Mouse (Mus musculus): ENCODE measurements around the gene Gm10271. TPM values are rescaled to one million over a fixed set of nuclear protein-coding genes. Genes with fewer than 3 reads are reported as not detected.

The Gm10271 gene
- polyA plus RNA-seq, 1 experiment = not detected

DNA sequence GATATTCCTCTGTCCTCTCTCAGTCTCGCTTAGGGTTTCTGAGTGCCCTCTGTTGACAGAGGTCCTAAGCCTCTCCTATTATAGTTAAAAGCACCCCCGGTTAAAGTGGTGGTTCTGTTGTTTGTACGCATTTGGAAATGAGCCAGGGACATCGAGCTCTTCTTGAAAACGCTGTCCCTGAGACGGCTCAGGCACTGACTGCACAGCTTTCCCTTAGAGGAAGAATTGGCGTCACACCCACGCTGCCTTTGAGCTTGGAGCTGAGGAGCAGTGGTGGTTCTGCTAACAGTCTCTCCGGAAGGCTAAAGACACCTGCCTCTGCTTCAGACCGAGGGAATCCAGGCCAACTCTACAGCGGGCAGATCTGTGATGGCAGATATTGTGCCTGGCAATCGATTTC is 28.6 kb upstream of the Gm10271 start:
- H3K27ac ChIP-seq (ENCODE audit: insufficient read depth, low read length) = no peak overlapping the region
- H3K4me1 ChIP-seq (ENCODE audit: control insufficient read depth, insufficient read depth, low read length) = no peaks in the 10 kb centered on the region; the same call in 1 of the 2 replicates
- TF ChIP-seq POLR2A (IDR thresholded peaks at IDR 0.05; ENCODE audit: low read depth, low read length) (no peak), CTCF (IDR thresholded peaks at IDR 0.05; ENCODE audit: borderline replicate concordance, insufficient read depth, low read length) (no peak)
- H3K4me3 ChIP-seq (ENCODE audit: insufficient read depth, low read length) = no peak overlapping the region

GRCm38 (mm10) chr10:116998716-116999455 is 26.5 kb upstream of the Gm10271 start:
- 0 out of 2 replicates have a peak overlapping the region, but pooled peaks have one; percentile 4 for H3K27ac ChIP-seq (ENCODE audit: insufficient read depth, low read length)
- H3K4me3 ChIP-seq (ENCODE audit: insufficient read depth, low read length) = no peak overlapping the region
- H3K4me1 ChIP-seq (ENCODE audit: control insufficient read depth, insufficient read depth, low read length) = peaks cover 7% of the 10 kb centered on the region
- TF ChIP-seq POLR2A (IDR thresholded peaks at IDR 0.05; ENCODE audit: low read depth, low read length) = no peak
- TF ChIP-seq CTCF (IDR thresholded peaks at IDR 0.05; ENCODE audit: borderline replicate concordance, insufficient read depth, low read length) = no peak

DNA sequence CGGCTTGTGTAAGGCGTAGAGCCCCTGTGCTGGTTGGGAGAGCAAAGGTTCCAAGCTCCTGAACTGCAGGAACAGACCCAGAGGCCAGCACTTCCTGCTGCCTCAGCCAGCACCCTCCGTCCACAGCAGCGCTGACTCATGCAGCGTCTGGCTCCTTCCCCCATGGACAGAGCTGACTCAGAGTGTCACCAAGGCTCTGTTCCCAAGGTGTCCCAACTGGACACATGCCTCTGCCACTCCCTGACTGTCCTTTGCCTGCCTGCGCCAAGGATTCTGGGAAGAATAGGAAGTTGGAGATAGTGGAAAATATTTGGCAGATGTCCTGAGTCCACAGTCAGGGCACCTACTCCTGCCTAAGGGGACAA is 23.8 kb upstream of the Gm10271 start:
- Histone ChIP-seq H3K27ac (ENCODE audit: insufficient read depth, low read length) (peak overlapping the region; percentile 90), H3K4me3 (ENCODE audit: insufficient read depth, low read length) (no peak overlapping the region), H3K4me1 (ENCODE audit: control insufficient read depth, insufficient read depth, low read length) (peaks cover 7% of the 10 kb centered on the region)
- TF ChIP-seq POLR2A (IDR thresholded peaks at IDR 0.05; ENCODE audit: low read depth, low read length) = no peak

DNA sequence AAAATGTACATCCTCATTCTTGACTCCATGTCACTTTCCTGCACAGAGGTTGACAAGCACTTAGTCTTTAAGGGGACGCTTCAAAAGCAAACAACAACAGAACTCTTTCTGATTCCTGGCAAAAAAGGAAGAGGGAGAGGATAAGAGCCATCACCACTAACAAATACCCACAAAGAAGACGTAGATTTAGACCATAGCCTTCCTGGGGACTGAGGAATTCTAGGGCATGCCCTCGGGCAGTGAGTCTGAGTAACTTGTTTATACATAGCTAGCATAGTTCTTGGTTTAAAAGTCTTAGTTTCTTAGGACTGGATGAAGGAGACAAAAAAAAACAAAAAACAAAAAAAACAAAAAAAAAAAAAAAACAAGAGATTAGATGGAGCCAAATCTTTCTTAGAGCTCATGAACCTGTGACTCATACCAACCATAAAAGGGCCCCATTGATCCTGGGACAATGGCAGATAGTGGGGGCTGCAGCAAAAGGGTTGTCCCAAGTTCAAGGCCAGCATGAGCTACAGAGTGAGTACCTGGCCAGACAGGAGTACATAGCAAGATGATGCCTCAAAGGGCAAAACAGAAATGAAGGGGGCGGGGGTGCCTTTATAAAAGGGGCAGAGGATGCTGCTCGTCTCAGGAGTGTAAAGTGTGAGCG is 23.3 kb upstream of the Gm10271 start:
- Histone ChIP-seq H3K4me1 (ENCODE audit: control insufficient read depth, insufficient read depth, low read length) (peaks cover 7% of the 10 kb centered on the region), H3K4me3 (ENCODE audit: insufficient read depth, low read length) (no peak overlapping the region), H3K27ac (ENCODE audit: insufficient read depth, low read length) (peak overlapping the region; percentile 98)
- no peak for TF ChIP-seq POLR2A (IDR thresholded peaks at IDR 0.05; ENCODE audit: low read depth, low read length)
- no peak for TF ChIP-seq CTCF (IDR thresholded peaks at IDR 0.05; ENCODE audit: borderline replicate concordance, insufficient read depth, low read length)

DNA sequence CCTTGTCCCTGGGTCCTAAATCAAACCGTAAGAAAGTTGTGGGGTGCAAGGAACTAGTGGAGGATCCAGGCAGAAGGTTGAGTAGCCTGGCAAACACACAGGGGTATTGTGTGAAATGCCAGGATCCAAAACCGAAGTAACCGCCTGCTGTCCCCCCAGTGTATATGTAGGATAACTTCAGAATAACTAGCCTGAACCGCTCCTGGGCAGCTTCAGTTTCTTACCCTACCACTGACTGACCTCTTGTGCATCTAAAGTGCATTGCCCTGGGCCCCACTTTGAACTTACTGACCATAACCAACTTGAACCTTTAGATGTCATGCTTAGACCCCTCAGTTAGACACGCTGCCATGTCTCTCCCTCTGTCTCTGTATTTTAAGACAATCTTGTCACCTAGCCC is 22.8 kb upstream of the Gm10271 start:
- H3K4me1 ChIP-seq (ENCODE audit: control insufficient read depth, insufficient read depth, low read length) = peaks cover 7% of the 10 kb centered on the region
- no peak for TF ChIP-seq POLR2A (IDR thresholded peaks at IDR 0.05; ENCODE audit: low read depth, low read length)
- TF ChIP-seq CTCF (IDR thresholded peaks at IDR 0.05; ENCODE audit: borderline replicate concordance, insufficient read depth, low read length) = no peak
- H3K4me3 ChIP-seq (ENCODE audit: insufficient read depth, low read length) = no peak overlapping the region
- peak overlapping the region; percentile 98 for H3K27ac ChIP-seq (ENCODE audit: insufficient read depth, low read length)

DNA sequence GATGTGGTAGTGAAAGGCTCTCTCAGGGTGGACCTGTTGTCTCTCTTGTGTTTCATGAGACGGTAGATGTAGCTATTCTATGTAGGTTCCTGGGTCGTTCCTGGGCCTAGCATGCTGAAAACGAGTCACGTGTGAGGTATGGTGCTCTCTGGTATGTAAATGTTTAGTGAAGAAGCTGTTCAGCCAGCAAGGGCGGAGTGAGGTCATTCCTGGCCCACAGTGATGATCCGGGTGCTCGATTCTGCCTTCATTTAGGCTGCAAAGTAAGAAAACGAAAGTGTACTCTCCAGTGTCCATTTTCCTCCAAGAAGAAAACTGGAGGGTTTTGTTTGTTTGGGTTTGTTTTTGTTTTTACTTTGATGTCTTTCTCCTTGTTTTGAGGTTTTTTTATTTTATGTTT is 21.6 kb upstream of the Gm10271 start:
- H3K4me1 ChIP-seq (ENCODE audit: control insufficient read depth, insufficient read depth, low read length) = peaks cover 7% of the 10 kb centered on the region
- TF ChIP-seq CTCF (IDR thresholded peaks at IDR 0.05; ENCODE audit: borderline replicate concordance, insufficient read depth, low read length) (no peak), POLR2A (IDR thresholded peaks at IDR 0.05; ENCODE audit: low read depth, low read length) (no peak)
- H3K4me3 ChIP-seq (ENCODE audit: insufficient read depth, low read length) = no peak overlapping the region
- H3K27ac ChIP-seq (ENCODE audit: insufficient read depth, low read length) = no peak overlapping the region

- no peak within 1 kb of the TSS for H3K27ac ChIP-seq (ENCODE audit: insufficient read depth, low read length)
- no peak within 1 kb of the TSS for H3K4me3 ChIP-seq (ENCODE audit: insufficient read depth, low read length)
Measured at GRCm38 (mm10) chr10:116986264-116987082, 14.1 kb upstream of the Gm10271 start, which contains the start of gene Best3. Best3 (plus strand) TSS chr10:116986314.

DNA sequence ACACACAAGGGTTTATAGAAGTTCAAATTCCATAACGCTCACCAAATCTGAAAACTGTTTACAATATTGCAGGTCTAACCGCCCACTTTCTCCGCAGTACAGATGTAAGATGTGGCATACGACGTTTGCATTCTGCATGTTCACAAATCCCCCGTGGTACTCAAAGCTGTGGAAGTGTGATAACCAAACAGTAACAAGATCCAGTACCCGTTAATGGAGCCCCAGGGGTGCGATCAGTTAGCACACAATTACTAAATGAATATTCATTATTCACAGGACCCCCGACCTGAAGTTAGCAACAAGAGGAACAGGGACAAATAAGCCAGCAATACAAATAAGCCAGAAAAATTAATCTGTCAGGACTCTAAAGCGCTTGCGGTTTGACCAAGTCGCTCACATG is 12.4 kb upstream of the Gm10271 start:
- H3K4me1 ChIP-seq (ENCODE audit: control insufficient read depth, insufficient read depth, low read length) = no peaks in the 10 kb centered on the region; the same call in 1 of the 2 replicates
- H3K27ac ChIP-seq (ENCODE audit: insufficient read depth, low read length) = no peak overlapping the region
- no peak for TF ChIP-seq CTCF (IDR thresholded peaks at IDR 0.05; ENCODE audit: borderline replicate concordance, insufficient read depth, low read length)
- H3K4me3 ChIP-seq (ENCODE audit: insufficient read depth, low read length) = no peak overlapping the region

More at GRCm38 (mm10) chr10:116986264-116987082, 14.1 kb upstream of the Gm10271 start, which contains the start of gene Best3:
- H3K4me1 ChIP-seq (ENCODE audit: control insufficient read depth, insufficient read depth, low read length) = no peaks in the 10 kb centered on the region; the same call in 1 of the 2 replicates
- TF ChIP-seq CTCF (IDR thresholded peaks at IDR 0.05; ENCODE audit: borderline replicate concordance, insufficient read depth, low read length) (no peak), POLR2A (IDR thresholded peaks at IDR 0.05; ENCODE audit: low read depth, low read length) (no peak)

DNA sequence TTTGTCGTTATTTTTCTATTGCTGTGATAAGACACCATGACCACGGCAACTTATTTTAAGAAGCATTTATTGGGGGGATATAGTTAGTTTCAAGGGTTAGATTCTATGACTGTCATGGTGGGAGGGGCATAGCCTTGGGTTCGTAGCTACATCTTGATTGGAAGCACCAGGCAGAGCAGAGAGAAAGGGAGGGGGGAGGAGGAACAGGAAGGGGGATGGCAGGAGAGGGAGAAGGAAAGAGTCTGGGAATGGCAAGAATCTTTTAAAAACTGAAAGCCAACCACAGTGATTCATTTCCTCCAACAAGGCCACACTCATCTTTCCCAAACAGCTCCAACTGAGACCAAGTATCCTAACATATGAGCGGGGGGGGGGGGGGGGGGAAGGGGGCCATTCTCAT is 10.1 kb upstream of the Gm10271 start:
- no peaks in the 10 kb centered on the region; the same call in 1 of the 2 replicates for H3K4me1 ChIP-seq (ENCODE audit: control insufficient read depth, insufficient read depth, low read length)
- peak overlapping the region; percentile 74 for H3K27ac ChIP-seq (ENCODE audit: insufficient read depth, low read length)
- TF ChIP-seq CTCF (IDR thresholded peaks at IDR 0.05; ENCODE audit: borderline replicate concordance, insufficient read depth, low read length) (no peak), POLR2A (IDR thresholded peaks at IDR 0.05; ENCODE audit: low read depth, low read length) (no peak)
- no peak overlapping the region for H3K4me3 ChIP-seq (ENCODE audit: insufficient read depth, low read length)

Data from embryonic fibroblast, embryonic 13.5 days (primary cell).